Mouse (Mus musculus) MEL-GATA-1-ER (cell line): ENCODE results near the gene E2f3.

ENCODE experiments used
- DNase-seq: peaks from one replicate; pipeline ENCODE4 v3.0.0-alpha.2; 2012; ENCODE audit warnings: low read depth; ENCODE audit errors: extremely low read depth

The E2f3 gene

GRCm38 (mm10) chr13:29979140-29979564 lies 6.7 kb downstream of the E2f3 start:
- DNase-seq, result no peak

GRCm38 (mm10) chr13:29977358-29977757 lies 8.5 kb downstream of the E2f3 start:
- no peak for DNase-seq

DNA sequence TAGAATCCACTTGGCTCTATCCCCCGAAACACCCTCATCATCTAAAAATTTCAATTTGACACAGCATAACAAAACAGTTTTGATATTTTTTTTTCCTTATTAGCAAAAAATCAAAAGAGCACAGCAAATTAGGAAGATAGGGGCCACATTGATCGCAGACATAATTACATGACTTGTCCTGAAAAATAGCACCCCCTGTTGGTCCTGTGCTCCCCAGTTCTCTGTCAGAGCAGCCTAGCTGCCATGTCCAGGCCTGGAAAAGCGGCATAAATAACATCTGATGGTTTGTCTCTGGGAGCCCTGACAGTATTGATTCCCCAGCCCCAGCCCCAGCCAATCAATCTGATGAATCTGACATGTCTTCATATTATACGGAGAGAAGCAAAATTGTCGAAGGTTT lies 11.8 kb downstream of the E2f3 start:
- no peak for DNase-seq

- no peak for DNase-seq
Measured at GRCm38 (mm10) chr13:29973610-29974009, 12.3 kb downstream of the E2f3 start.

DNA sequence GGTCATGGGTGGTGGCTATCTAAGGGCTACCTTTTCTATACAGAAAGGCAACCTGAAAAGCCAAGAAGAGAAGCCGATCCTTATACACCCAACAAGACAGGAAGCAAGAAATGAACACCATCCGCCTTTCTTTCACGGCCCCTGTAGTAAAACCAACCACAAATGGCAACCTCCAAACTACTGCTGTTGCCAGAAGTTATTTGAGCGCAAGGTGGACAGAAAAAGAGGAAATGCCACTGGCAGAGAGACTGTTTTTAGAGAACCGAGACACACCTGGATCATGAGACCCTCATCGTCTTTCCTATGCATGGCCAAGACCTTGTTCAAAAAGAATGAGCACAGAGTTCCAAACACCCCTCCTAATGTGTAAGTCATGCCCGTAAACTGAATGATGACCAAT lies 15.5 kb downstream of the E2f3 start:
- DNase-seq, result no peak

GRCm38 (mm10) chr13:29968636-29969035 lies 17.2 kb downstream of the E2f3 start:
- no peak for DNase-seq

DNA sequence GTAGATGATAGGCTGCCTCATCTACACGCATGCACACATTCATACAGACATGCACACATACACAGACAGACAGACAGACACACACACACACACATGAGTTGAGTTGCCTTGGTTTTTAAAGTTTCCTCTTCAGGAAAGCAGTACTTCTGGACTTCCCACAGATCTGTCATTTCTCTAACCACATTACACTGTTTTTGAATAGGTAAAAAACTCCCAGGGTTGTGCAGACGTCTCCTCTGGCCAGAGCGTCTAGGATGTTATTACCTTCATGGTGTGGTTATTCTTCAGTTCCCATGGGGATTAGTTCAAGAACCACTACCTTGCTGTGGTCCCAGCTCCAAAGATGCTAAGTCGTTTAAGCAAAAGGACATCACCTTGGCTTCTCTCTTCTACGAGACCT lies 18.5 kb downstream of the E2f3 start:
- DNase-seq, result no peak

DNA sequence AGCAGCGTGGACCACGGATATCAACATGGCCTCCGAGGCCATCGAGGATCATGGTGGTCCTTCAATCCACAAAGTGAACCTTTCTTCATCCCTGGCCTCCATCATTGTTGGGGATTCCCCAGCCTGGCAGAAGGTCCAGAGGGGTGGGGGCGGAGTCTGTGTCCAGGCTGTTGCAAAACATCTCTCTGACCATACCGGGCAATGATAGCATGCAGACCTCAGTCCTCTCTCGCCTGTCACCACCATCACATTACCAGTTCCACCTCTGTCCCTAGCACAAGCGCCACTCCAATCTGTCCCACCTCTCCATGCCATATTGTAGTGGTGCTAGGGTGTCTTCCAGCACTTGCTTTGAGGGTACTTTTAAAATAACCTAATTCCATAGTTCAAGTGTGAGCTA lies 18.9 kb downstream of the E2f3 start:
- no peak for DNase-seq

GRCm38 (mm10) chr13:29964087-29964486 lies 21.8 kb downstream of the E2f3 start:
- no peak for DNase-seq

- no peak for DNase-seq
Measured at GRCm38 (mm10) chr13:29960416-29960815, 25.4 kb downstream of the E2f3 start.

DNA sequence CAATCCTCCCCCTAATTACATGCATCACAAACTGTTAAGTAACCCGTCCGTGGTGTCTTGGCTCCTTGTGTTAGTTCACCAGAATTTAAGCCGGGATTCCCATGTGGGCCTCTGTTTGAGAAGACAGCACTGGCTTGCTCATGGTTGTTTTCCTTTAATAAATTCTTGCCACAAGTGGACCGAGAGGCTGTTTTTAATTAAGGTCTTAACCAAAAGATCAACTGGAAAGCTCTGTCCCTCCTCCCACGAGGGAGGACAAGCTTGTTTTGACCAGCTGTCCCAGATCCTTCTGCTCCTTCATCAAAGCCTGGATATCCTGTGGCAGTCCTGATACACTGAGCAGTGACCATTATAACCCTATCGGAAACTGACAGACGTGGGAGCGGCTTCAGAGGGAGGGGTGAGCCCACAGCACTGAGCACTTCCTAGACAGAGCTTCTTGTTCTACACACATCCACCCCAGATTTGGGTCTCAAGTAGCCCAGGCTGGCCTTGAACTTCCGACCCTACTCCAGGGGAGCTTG lies 28.1 kb downstream of the E2f3 start:
- no peak for DNase-seq

DNA sequence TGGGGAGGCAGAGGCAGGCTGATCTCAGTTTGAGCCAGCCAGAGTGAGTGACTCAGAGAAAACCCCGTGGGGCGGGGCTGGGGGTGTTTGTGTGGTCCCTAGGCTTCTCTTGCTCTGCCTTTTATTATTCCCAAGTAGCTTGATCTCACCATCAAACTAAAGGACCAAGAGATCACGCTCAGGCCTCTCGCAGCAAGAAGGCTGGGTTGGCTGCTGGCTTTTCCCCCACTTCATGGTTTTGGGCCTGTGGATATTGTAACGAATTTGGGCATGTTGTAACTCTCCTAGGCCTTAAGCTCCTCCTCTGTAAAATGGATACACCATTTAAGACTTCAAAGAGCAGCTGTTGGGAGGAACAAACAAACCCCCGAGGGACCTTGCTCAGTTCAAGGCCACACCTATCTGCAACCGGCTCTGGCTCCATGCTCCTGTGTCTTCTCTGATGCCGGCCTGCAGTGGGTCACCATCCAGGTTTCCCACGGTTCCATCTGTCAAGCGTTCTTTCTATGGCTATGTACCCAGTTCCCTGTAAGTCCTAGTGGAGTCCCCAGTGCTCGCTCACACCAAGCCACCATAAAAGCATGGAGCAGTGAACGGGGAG lies 28.9 kb downstream of the E2f3 start:
- DNase-seq, result no peak

DNA sequence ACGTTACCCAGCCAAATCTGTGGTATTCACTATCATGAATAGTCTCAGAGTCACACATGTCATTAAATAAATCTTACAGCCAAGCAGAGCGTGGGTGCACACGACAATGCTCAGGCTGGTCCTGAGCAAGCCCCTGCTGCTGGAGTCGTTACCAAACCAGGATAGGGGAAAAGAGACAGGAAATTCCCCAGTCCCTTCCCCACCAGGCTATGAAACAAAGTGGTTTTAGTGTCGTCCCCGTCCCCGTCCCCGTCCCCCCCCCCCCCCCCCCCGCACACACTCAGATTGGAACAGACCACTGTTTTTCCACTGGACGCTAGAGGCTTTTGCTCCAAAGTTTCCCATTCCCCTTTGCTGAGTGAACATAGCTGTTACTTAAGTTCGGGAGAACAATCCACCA lies 30.6 kb downstream of the E2f3 start:
- DNase-seq, result no peak

- no peak for DNase-seq
Measured at GRCm38 (mm10) chr13:29954741-29955140, 31.1 kb downstream of the E2f3 start.

DNA sequence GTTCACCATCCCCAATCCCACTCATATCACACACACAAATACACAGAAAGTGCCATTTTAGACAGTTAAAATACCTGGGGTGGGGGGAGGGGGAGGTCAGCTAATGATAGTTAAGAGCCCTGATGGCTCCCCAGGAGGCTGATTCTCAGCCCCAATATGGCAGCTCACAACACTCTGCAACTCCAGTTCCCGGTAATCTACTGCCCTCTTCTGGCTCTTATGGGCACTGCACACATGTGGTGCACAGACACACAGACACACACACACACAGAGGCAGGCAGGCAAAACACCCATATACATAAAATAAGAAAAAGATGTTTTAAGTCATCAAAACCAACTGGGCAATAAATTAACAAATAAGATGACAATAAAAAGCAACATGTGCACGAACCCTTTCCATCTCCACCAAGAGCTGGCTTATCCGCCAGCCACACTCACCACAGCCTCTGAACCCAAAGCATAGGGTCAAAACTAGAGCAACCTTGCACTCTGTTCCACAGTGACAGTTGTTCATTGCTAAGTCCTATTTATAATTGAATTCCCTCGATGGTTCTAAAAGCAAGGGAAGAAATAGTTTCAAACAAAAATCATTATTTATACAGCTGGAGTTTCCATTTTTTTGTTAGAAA lies 32.3 kb downstream of the E2f3 start:
- DNase-seq, result no peak

- no peak for DNase-seq
Measured at GRCm38 (mm10) chr13:29946045-29946444, 39.8 kb downstream of the E2f3 start.

- DNase-seq, result no peak
Measured at GRCm38 (mm10) chr13:29944915-29945570, 40.8 kb downstream of the E2f3 start.

- DNase-seq, result no peak
Measured at GRCm38 (mm10) chr13:29944493-29944892, 41.4 kb downstream of the E2f3 start.

- no peak for DNase-seq
Measured at GRCm38 (mm10) chr13:29943541-29944039, 42.3 kb downstream of the E2f3 start.

DNA sequence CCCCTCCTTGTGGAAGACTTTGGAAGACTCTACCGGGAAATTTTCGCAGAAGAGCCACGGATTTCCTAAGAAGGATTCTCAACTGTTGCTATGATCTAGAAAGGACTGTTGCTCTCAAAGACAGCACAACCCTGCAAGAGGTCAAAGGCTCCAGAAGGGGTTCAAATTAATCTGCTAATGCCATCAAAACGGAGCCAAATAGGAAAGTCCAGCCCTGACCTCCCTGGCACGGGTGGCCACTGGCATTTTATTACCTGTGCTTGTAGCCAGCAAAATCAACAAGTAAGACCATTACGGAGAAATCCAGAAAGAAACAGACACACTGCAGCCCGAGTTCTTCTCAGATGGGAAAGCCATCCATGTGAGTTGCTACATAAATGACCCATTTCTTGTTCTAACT lies 45.8 kb downstream of the E2f3 start:
- no peak for DNase-seq

- DNase-seq, result no peak
Measured at GRCm38 (mm10) chr13:29939399-29939798, 46.5 kb downstream of the E2f3 start.

- DNase-seq, result no peak
Measured at GRCm38 (mm10) chr13:29938776-29939175, 47.1 kb downstream of the E2f3 start.
